In genomic region chr3:155001056-155001455, GRCm38 (mm10) we compare ENCODE assay signal across 37 mouse cellular contexts. TPM values are rescaled to one million over a fixed set of nuclear protein-coding genes. Genes with fewer than 3 reads are reported as not detected.
"Had no signal": no experiment of that assay in that cellular context is flagged by ENCODE, and none has a peak within 500 bp of the region (broad histone marks: within the 10 kb centered on the region; RNA-seq: fewer than 3 reads in every experiment).

No protein-coding gene starts in this region.

- H3K9me3 ChIP-seq: heart, embryonic 10.5 days; heart, embryonic 12.5 days; heart, embryonic 13.5 days; heart, embryonic 15.5 days; hindbrain, embryonic 10.5 days; hindbrain, embryonic 12.5 days; hindbrain, embryonic 13.5 days; hindbrain, embryonic 15.5 days; intestine, embryonic 15.5 days; kidney, embryonic 15.5 days had no signal

- H3K4me2 ChIP-seq: heart, embryonic 11.5 days; heart, embryonic 12.5 days; heart, embryonic 13.5 days; heart, embryonic 15.5 days; hindbrain, embryonic 12.5 days; hindbrain, embryonic 13.5 days; hindbrain, embryonic 14.5 days; hindbrain, embryonic 15.5 days; intestine, embryonic 15.5 days; kidney, embryonic 15.5 days had no signal

- H3K27ac ChIP-seq: heart, embryonic 10.5 days; heart, embryonic 13.5 days; heart, embryonic 15.5 days; hindbrain, embryonic 10.5 days; hindbrain, embryonic 12.5 days; hindbrain, embryonic 13.5 days; hindbrain, embryonic 14.5 days; hindbrain, embryonic 15.5 days; hindbrain, postnatal 0 days; intestine, embryonic 15.5 days; kidney, embryonic 15.5 days; kidney, postnatal 0 days; layer of hippocampus, adult 2 months; left cerebral cortex, adult 2 months had no signal

- H3K4me1 ChIP-seq: heart, embryonic 10.5 days; heart, embryonic 12.5 days; heart, embryonic 13.5 days; heart, embryonic 15.5 days; hindbrain, embryonic 10.5 days; hindbrain, embryonic 12.5 days; hindbrain, embryonic 13.5 days; hindbrain, embryonic 15.5 days; intestine, embryonic 15.5 days; kidney, embryonic 15.5 days had no signal

- H3K4me3 ChIP-seq: heart, embryonic 10.5 days; heart, embryonic 12.5 days; heart, embryonic 13.5 days; heart, embryonic 15.5 days; hindbrain, embryonic 10.5 days; hindbrain, embryonic 12.5 days; hindbrain, embryonic 13.5 days; hindbrain, embryonic 15.5 days; intestine, embryonic 15.5 days; kidney, embryonic 15.5 days; layer of hippocampus, adult 2 months; left cerebral cortex, adult 2 months had no signal

- H3K27me3 ChIP-seq: heart, embryonic 12.5 days; heart, embryonic 13.5 days; heart, embryonic 15.5 days; hindbrain, embryonic 12.5 days; hindbrain, embryonic 13.5 days; hindbrain, embryonic 15.5 days; intestine, embryonic 15.5 days; kidney, embryonic 15.5 days had no signal

- H3K36me3 ChIP-seq: heart, embryonic 10.5 days; heart, embryonic 13.5 days; heart, embryonic 15.5 days; hindbrain, embryonic 10.5 days; hindbrain, embryonic 12.5 days; hindbrain, embryonic 13.5 days; hindbrain, embryonic 15.5 days; intestine, embryonic 15.5 days; kidney, embryonic 15.5 days had no signal

- DNase-seq: heart, postnatal 10 days; heart, postnatal 14 days; heart, postnatal 36 days; heart, postnatal 4 days; kidney, adult 18-20 months; kidney, adult 2 months; kidney, adult 8-10 months; kidney, adult 9 months; kidney, postnatal 10 days; kidney, postnatal 14 days; kidney, postnatal 25 days; kidney, postnatal 36 days; kidney, postnatal 4 days; layer of hippocampus, adult 9-11 months; layer of hippocampus, postnatal 36 days had no signal

- H3K9ac ChIP-seq: heart, embryonic 12.5 days; heart, embryonic 13.5 days; heart, embryonic 15.5 days; hindbrain, embryonic 12.5 days; hindbrain, embryonic 13.5 days; hindbrain, embryonic 14.5 days; hindbrain, embryonic 15.5 days; intestine, embryonic 15.5 days; kidney, embryonic 15.5 days had no signal

RNA-seq across cellular contexts. Expression of gene Tnni3k, which starts 54.2 kb away (rescaled TPM):
- total RNA-seq: hematopoietic stem cell, adult 5-6 weeks; hindbrain, postnatal 0 days had no signal
- polyA plus RNA-seq: inflammation-experienced regulatory T-cells, adult 6 months; intestine, embryonic 14.5 days; intestine, embryonic 15.5 days; intestine, embryonic 16.5 days; kidney, embryonic 14.5 days; kidney, embryonic 15.5 days; kidney, embryonic 16.5 days; kidney, postnatal 0 days had no signal
